Mouse (Mus musculus): ENCODE measurements around the gene Arvcf. TPM values are rescaled to one million over a fixed set of nuclear protein-coding genes. Genes with fewer than 3 reads are reported as not detected.

Arvcf gene
- total RNA-seq, 2 experiments from 2014 or later, result 12.5 to 19.8 TPM

DNA sequence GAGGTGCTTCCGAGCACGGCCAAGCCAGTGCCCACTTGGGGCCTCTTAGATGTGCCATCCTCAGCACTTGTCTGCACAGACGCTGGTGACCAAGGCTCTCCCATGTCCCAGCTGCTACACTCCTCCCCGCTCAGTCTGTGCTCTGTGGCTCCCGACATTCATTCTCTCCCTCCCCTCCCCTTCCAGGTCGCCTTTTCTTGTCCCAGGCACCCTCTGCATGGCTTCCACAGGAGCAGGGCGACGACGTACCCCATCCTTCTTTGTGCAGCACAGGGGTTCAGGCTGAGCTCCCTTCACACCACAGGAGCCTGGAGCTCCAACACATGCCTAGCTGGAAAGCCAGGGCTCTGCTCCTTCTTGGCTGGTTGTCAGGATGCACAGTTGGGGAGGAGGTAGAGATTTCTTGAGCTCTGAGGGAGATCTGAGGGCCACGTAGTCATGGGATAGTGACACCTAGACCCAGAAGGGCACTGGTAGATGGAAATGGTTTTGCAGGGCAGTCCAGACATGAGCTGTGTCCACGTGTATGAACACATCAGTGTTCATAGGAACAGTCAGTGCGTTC lies 1.9 kb downstream of the Arvcf start:
- DNase-seq, result no peak

GRCm38 (mm10) chr16:18351313-18352055 lies 3.5 kb downstream of the Arvcf start:
- peak; percentile 54 for DNase-seq
- intact Hi-C loops (cut with DNase I; ENCODE audit: low total_unique reads), result loop anchor here (5.0 kb wide), 1 partner anchor 51 kb away; no protein-coding TSS in a partner anchor

More for the DNA sequence above, 1.9 kb downstream of the Arvcf start:
- intact Hi-C loops (cut with DNase I; ENCODE audit: low total_unique reads), result loop anchor here (5.0 to 10.0 kb wide), 2 partner anchors 52 to 265 kb away; no protein-coding TSS in a partner anchor

DNA sequence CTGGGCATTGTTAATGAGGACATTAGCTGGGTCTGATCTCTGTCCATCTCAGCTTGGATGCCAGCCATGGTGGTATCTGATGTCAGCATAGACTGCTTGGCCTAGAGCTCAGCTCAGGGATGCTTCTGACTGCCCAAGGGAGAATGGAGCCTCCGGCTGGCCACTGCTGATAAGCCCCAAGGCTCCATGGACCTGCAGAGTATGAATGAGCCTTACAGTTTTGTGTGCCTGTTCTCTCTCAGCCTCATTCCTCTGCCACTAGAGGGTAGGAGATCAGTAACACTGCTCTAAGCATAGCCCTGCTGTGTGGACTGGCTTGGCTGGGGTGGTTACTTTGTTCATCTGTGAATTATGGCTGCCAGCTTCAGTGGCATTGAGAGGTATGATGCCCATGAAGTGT lies 5.1 kb downstream of the Arvcf start:
- DNase-seq, result no peak
- intact Hi-C loops (cut with DNase I; ENCODE audit: low total_unique reads), result loop anchor here (5.0 kb wide), 1 partner anchor 49 kb away; no protein-coding TSS in a partner anchor

DNA sequence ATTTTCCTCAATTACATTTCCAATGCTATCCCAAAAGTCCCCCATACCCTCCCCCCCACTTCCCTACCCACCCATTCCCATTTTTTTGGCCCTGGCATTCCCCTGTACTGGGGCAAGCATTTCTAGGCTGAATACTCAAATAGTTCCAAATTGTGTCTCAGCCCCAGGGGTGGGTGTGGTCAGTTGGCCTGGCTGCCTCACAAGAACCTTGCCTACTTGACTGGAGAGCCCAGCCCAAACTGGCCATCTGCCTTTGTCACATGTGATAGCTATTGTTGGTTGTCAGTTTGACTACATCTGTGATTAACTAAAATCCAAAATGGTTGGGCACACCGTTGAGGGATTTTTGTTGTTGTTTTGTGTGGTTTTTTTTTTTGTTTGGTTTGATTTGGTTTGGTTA lies 9.0 kb downstream of the Arvcf start:
- intact Hi-C loops (cut with DNase I; ENCODE audit: low total_unique reads), result no loop called here
- DNase-seq, result peak; percentile 59

GRCm38 (mm10) chr16:18357977-18358376 lies 10.0 kb downstream of the Arvcf start:
- DNase-seq, result no peak
- intact Hi-C loops (cut with DNase I; ENCODE audit: low total_unique reads), result no loop called here

DNA sequence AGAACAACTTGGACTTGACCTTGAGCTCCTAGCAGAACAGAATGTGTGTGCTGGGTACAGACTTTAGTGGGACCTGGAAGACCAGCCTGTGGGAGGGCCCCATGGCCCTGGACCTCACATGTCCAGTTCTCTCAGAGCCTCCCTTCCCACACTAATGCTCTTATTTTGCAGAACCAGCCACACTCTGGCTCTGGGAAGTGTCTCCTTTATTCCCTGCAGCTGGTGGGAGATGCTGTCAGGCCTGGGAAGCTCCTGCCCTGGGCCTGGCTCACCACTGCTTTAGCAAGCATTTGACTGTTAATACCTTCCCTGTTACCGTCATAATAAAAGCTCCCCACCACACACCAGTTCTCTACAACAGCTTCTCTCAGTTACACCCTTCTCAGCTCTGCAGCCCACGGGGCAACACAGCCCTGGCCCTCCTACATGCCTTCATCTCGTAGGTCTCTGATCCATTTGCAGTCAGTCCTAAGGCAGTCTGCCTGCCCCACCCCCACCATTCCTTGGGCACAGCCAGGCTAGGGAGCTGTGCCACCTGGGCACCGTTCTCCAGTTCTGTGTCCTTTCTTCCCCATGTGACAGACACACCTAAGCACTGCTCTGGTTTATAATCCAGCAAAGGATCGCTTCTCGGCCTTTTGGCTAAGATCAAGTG lies 12.3 kb downstream of the Arvcf start:
- intact Hi-C loops (cut with DNase I; ENCODE audit: low total_unique reads), result no loop called here
- DNase-seq, result no peak

DNA sequence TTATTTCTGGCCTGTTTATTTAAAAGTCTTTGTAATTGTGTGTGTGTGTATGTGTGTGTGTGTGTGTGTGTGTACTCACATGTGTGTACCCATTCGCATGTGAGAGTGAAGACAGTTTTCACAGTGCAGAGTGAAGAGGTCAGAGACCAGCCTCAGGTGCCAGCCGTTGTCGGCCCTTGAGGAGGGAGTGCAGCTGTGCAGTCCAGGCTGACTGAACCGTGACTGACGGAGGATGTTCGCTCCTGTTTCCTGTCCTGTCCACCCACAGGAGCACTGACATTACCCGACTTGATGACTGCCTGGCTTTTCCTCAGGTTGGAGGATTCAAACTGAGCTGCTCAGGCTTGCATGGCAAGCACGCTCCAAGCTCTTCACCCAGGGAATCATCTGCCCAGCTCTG lies 15.0 kb downstream of the Arvcf start:
- no peak for DNase-seq
- intact Hi-C loops (cut with DNase I; ENCODE audit: low total_unique reads), result no loop called here

DNA sequence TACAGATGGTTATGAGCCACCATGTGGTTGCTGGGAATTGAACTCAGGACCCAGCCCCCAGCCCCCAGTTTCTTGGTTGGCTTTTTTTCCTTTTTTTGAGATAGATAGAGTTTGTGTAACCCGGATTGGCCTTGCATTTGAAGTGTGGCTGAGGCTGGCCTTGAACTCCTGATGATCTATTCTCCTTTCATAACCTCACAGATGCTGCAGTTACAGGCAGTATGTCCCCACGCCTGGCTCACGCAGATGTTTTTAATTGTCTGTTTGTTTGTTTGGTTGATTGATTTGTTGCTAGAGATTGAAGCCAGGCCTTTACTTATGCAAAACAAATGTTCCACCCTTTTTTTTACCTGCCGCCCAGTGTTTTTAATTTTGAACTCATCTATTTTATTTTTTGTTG lies 18.9 kb downstream of the Arvcf start:
- DNase-seq, result no peak
- intact Hi-C loops (cut with DNase I; ENCODE audit: low total_unique reads), result no loop called here

DNA sequence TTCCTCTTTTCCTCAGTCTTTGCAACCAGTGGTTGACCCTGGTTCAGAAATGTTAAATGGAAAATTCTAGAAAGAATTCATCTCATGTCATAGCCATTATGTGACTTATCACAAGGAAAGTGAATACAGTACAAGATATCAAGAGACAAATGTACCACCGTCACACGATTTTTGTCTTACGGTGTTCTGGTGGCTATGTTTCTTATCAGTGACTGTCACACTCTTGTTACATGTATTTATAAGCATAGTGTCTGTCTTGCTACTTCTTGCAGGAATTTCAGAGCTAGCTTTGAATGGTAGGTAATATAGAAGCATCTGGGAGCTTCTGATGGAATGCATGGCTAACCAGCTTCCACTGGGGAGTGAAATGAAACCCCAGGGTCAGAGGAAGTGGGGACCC lies 22.2 kb downstream of the Arvcf start:
- intact Hi-C loops (cut with DNase I; ENCODE audit: low total_unique reads), result no loop called here
- no peak for DNase-seq

GRCm38 (mm10) chr16:18373632-18374031 lies 25.6 kb downstream of the Arvcf start:
- DNase-seq, result no peak
- intact Hi-C loops (cut with DNase I; ENCODE audit: low total_unique reads), result no loop called here

- intact Hi-C loops (cut with DNase I; ENCODE audit: low total_unique reads), result no loop called here
- no peak for DNase-seq
Measured at GRCm38 (mm10) chr16:18376297-18376954, 28.4 kb downstream of the Arvcf start.

- intact Hi-C loops (cut with DNase I; ENCODE audit: low total_unique reads), result no loop called here
- no peak for DNase-seq
Measured at GRCm38 (mm10) chr16:18377203-18377602, 29.2 kb downstream of the Arvcf start.

GRCm38 (mm10) chr16:18378489-18378888 lies 30.5 kb downstream of the Arvcf start:
- no peak for DNase-seq
- intact Hi-C loops (cut with DNase I; ENCODE audit: low total_unique reads), result no loop called here

- DNase-seq, result no peak
- intact Hi-C loops (cut with DNase I; ENCODE audit: low total_unique reads), result no loop called here
Measured at GRCm38 (mm10) chr16:18379338-18380001, 31.5 kb downstream of the Arvcf start.

DNA sequence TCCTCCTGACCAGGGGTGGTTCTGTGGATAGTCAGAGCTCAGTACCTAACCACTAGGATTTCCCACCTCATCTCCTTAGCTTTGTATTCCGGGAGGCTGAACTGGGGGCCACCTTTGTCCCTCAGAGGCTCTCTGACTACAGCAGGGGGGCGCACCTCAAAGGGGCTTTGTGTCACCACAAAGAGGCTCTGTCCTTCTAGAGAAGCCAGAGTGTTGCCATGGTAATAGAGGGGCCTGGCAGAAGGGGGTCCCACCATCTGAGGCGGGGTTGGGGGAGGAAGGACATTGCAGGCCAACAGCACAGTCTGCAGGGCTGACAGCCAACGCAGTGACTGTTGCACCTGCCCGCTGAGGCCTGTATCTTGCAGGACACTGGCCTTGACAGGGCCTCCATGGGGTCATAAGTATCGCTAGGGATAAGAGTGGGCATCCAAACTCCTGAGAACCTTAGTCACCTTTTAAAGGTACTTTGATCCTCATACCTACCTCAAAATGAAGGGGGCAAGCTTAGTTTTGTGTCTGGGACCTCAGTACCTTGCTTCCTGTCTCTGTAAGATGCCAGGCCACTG lies 32.6 kb downstream of the Arvcf start:
- DNase-seq, result no peak
- intact Hi-C loops (cut with DNase I; ENCODE audit: low total_unique reads), result no loop called here

DNA sequence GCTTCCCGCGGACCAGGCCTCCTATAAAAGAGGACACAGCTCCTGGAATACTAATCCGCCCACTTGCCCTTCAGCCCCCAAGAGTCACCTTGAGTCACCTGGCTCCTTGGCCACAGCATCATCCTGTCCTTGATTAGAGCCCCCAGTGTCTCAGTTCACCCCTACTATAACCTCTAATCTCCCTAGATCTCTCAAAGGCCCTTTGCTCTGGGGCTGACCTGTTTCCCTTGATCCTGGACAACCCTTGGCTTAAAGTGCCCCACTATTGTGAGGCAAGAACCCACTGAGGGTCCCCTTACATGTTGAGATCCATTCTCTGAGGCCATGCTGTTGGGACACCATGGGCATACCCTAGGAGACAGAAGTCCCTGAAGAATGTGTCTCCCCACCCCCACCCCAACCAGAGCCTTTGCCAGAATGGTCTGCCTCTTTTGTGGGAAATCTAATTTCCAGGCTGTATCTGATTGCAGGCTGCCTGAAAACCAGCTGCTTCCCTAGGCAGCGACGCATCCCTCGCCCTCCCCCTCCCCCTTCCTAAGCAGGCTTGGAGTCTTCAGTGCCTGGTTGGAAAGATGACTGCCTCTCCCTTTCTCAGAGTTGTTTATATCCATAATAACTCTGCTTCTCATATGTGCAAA lies 33.8 kb downstream of the Arvcf start:
- intact Hi-C loops (cut with DNase I; ENCODE audit: low total_unique reads), result no loop called here
- no peak for DNase-seq

DNA sequence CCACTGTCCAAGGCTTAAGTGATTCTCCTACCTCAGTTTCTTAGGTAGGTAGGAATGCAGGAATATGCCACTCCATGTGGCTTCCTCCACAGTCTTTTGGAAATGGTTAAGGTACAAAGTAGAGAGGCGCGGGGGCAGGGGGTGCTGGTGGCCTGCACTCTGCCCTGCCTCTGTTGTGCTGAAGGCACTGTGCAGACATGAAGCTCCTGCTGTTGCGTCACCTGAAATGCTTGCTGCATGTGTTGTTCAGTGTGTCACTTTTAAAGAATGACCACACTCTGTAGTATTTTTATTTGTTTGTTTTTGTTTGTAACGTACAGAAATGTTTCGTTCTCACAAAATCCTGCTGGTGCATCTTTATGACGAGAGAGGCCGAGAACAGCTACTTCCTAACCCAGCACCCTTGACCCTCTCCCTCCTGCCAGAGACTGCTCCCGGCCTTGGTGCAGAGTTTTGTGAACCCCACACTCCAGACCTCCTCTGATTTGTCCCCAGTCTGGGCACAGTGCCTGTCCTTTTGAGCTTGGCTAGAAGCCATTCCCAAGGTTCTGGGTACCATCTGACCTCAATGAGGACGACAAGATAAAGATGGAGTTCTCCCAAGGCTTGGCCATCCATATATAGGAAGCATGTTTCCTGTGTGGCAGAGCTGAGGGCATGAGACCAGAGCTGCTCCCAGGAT lies 35.2 kb downstream of the Arvcf start:
- intact Hi-C loops (cut with DNase I; ENCODE audit: low total_unique reads), result no loop called here
- DNase-seq, result no peak

DNA sequence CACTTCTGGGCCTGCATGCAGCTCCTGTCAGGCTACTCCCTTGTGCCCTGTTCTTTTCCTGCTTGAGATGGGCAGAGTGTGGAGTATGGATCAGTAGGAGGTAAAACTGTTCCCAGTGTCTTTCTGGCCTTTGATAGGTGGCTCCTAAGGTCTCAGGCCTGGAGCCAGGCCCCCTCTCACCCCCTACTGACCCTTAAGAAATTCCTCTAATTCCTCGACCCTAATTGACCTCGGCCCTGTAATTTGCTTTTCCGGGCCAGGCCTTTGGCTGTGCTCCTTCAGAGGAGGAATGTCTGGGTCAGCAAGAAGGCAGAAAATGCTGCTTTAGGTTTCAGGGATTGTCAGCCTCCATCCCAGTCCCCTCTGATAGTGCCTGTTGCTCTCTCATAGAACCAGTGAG lies 35.8 kb downstream of the Arvcf start:
- intact Hi-C loops (cut with DNase I; ENCODE audit: low total_unique reads), result no loop called here
- DNase-seq, result no peak
